Mouse (Mus musculus): Measurements from ENCODE around the gene Fth1.

Gene Fth1

DNA sequence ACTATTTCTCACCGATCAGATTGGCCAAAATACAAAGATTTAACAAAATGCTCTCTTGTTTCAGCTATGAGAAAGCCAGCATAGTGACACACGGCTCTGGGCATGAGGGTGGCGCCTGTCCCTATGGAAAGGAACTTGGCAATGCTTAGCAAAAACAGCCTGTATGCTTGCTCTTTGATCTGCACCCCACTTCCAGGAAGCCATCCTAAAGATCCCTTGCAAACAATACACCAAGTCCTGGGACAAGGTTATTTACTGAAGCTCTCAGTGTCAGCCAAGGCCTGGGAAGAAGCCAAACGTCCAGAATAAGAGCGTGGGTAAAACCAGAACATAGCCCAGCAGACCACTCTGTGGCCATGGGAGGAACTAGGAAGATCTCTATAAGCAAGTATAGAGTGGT, 19.6 kb upstream of the Fth1 start:
- DNase-seq (ENCODE audit: low spot score in 2 of 2): no peak

DNA sequence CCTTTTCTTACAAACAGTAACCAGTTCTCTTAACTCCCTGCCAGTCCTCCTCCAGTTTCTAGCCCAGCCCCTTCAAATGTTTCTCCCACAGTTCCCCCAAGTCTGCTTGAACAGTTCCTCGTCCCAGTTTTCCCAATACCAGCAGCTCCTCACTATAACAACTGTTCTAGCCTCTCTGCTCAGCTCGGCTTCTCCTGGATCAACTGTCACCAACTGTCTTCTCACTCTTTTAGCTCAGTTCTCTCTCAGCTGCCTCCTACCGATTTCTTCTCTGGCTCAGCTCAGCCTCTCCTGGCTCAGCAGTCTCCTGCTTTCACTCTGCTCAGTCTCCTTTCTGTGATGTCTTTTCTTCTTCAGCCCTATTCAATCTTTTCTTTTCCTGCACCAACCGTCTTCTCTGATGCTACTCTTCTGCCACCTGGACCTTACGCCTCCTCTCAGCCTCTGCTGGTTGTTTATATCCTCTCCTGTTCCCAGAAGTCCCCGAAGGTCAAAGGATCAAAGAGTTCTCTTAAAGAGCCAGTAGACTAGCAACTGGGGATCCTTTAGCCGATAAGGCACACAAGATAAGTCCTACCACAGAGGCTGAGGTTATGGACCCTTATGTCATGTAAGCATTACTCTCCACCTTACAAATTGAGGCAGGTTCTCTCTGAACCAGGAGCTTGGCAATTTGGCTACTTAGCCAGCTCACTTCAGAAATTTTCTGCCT, 16.0 kb upstream of the Fth1 start:
- no peak for DNase-seq (ENCODE audit: low spot score in 2 of 2)

DNA sequence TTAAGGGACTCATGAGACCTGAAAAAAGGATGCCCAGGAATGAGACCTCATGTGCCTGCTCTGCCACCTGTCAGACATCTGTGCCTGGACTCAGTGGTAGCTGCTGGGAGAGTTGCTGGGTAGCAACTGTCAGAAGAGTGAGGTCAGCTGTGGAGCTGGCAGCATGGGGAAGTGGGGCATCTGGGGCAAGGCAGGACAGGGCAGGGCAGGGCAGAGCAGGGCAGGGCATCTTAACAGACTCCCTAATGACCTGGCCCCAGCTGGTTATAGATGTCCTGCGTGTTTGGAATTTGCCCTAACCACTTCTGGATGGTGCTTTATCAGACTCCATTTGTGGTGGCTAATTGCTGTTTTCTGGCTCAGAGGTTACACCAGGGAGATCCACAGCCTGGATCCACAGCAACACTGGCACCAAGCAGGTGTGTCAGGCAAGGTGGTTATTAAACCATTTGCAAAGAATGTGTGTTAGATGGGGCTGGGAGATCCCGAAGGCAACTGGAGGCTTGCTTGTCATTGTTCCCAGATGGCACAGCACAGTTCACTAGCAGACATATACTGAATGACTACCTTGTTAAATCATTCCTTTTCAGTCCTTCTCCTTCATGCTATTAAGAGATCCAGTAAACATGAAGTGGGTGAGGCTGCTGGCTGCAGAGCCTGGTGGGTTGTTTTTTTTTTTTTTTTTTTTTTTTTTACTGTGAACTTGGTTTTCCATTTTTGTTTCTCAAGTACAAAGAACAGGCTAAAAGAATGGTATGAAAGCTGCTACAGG, 14.1 kb upstream of the Fth1 start:
- DNase-seq (ENCODE audit: low spot score in 2 of 2): no peak

DNA sequence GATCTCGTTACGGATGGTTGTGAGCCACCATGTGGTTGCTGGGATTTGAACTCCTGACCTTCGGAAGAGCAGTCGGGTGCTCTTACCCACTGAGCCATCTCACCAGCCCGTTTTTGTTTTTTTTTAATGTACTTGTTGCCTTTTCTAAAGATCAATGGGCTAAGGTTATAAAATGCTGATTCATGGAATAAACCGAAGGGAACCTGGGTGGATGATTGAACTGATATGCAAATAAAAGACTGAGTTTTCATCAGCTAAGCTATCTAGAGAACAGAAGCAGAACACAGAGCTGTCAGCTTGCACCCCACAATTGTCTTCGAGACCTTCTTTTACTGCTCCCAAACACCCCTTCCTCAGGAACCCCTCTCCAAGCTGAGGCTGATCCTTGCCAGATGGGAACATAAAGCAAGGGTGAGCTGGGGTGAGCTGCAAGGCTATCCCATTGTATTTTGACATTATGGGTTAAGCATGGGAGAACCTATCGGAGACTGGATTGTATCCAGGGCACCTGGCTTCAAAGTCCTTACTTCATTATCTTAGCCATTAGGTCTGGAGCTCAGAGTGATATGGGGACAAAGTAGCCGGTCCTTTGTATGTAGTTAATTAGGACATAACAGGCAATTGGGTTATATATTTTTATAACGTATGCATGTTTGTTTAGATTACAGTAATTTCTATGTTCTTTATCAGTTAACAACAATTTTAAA, 12.2 kb upstream of the Fth1 start:
- no peak for DNase-seq (ENCODE audit: low spot score in 2 of 2)

DNA sequence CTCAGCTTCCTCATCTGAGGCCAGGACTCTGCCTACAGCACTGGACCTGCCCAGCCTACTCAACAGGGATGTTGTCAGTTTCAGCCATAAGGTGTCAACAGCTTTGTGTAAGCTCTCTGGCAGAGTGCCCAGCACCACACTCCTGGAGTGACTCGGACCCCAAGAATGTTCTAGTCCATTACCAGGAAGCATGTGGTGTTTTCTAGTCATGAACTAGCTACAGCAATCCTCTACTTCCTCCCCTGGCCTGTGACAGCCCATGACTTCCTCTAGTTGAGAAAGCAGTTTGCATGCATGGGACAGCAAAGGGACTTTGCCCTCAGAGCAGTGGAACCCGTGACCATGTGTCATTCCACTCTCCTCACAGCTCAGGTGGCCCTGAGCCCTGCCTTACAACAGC, 5.5 kb upstream of the Fth1 start:
- peak; percentile 74 to 77 for DNase-seq (ENCODE audit: low spot score in 2 of 2)

DNA sequence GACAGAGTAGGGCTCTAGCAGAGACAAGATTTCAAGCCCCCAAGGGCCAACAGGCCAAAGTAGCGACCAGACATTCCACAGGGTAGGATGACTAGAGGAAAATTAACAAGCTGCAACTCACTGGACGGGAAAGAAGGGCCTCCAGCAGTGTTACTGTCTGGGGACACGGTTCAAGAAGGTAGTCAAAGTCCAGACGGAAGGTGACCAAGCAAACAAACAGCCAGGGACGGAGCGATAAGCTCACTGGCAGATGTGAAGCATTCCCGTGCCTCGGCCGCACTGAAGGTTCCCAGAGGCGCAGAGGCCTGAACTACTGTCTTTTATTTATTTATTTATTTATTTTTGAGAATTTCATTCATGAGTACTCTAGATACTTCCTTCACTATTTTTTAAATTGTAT, 3.3 kb upstream of the Fth1 start:
- no peak for DNase-seq (ENCODE audit: low spot score in 2 of 2)

DNA sequence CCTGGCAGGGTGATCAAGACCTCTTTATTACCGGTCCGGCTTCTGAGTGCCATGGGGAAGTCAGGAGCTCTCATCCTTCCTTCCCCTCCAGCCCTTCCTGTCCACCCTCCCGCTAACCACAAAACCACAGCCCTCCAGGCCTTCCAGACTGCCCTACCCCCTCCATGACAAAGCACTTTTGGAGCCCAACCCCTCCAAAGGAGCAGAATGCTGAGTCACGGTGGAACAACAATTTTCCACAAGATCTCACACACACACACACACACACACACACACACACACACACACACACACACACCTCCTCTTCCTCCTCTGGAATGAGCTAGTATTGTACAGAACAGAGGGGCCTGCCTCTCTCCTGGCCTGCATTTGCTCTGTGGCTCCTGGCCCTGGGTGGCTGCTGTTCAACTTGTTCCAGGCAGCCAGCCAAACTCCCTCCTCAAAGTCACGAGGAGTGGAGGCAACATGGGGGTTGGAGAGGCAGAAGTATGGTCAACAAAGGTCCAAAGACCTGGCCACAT, 1.9 kb upstream of the Fth1 start:
- DNase-seq (ENCODE audit: low spot score in 2 of 2): peak; percentile 47 to 77

DNA sequence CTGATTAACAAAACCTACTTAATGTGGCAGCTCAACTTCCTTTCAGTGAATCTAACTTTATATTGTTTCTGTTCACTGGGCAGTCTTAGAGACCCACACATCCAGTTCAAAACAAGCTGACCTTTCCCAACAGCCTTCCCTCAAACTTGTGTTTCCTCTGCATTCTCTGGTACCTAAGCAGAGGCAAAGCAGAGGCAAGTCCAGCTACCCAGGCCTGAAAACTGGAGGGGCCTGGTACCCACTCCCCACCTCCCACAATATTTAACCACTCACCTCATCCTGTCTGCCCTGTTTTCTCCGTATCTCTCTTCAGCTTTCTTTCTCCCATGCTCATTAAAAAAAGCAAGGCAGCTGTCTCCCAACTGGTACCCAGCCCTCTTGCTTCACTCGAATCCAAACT, 1.2 kb upstream of the Fth1 start:
- DNase-seq (ENCODE audit: low spot score in 2 of 2): no peak

DNA sequence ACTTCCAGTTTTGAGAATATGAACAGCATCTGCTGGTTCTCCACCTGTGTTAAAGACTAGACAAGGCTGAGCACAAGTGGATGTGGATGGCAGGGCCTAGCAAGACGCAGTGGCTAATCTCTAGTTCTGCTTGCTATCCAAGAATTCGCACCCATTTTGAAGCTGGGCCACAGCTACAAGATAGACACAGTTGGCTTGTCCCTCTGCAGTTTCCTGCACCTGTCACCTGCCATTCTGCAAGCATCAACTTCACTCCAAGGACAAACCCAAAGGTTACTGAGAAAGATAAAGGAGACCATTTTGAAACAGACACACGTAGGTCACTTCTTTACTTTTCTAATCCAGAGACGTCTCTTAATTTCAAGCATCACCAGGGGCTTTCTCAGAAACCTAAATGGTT, 1.2 kb downstream of the Fth1 start:
- no peak for DNase-seq (ENCODE audit: low spot score in 2 of 2)

DNA sequence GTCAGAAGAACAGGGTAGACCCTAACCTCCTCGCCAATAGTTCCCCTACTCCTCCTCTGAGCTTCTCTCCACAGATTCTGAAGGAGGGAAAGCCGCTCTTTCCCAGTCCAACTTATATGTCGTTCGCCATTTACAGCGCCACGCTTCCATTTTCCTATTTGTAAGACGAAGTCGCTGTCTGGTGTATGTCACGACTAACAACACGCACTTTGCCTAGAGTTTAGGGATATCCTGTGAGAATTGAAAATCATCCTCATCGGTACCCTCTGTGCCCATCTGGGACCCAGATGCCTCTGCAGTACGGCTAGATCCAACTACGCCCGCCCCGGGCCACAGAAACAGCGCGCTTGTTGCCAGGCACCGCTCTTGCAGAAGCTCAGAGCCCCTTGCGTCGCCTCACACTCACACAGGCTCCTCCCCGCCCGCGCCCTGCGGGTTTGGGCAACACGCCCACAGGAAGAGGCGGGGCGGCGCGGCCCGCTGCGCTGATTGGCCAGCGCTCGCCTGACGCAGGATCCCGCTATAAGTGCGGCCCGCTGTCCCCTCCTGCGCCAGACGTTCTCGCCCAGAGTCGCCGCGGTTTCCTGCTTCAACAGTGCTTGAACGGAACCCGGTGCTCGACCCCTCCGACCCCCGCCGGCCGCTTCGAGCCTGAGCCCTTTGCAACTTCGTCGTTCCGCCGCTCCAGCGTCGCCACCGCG, 1.9 kb downstream of the Fth1 start:
- DNase-seq (ENCODE audit: low spot score in 2 of 2): peak; percentile 96 to 98

DNA sequence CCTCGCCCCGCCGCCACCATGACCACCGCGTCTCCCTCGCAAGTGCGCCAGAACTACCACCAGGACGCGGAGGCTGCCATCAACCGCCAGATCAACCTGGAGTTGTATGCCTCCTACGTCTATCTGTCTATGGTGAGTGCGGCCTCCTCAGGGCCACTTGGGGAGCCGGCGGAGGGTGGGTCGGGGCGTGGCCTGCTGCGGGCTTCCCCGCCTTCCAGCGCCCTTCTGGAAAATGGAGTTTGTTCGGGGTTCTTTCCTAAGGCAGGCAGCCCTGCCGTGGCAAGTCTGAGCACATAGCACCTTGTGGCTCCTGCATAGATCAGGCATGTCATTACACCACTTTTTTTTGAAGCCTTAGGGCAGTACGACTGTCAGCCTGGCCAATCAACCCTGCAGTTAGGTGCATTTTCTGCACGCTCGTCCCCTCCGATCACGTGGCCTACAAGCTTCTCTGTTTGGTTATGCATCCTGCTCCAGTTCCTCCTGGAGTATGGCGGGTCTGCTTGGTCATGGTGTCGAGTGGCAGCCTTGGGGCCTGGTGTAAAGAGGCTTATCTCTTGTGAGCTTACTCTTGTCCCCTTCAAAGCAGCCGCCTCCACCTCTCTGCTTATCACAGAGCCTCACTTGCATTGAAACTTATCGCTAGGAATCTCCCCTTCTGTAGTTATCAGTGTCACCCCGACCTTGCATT, 2.6 kb downstream of the Fth1 start:
- DNase-seq (ENCODE audit: low spot score in 2 of 2): peak; percentile 78 to 81

DNA sequence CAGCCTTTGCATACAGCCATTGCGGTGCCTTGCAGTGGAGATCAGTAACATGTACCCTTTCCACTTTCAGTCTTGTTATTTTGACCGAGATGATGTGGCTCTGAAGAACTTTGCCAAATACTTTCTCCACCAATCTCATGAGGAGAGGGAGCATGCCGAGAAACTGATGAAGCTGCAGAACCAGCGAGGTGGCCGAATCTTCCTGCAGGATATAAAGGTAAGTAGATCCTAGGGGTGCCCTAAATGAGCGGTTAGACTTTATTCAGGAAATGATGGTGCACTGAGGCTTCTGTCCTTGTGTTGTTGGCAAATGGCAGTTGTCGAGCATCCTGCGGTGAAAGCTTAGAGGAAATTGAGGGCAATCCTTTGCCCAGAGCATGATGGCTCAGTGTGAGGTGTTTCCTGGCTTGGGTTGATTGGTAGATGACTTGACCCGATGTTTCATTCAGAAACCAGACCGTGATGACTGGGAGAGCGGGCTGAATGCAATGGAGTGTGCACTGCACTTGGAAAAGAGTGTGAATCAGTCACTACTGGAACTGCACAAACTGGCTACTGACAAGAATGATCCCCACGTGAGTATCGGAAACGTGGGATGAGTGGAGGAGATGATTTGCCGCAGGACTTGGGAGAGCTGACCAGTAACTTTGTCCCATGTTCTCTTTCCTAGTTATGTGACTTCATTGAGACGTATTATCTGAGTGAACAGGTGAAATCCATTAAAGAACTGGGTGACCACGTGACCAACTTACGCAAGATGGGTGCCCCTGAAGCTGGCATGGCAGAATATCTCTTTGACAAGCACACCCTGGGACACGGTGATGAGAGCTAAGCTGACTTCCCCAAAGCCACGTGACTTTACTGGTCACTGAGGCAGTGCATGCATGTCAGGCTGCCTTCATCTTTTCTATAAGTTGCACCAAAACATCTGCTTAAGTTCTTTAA, 4.0 kb downstream of the Fth1 start:
- no peak for DNase-seq (ENCODE audit: low spot score in 2 of 2)

DNA sequence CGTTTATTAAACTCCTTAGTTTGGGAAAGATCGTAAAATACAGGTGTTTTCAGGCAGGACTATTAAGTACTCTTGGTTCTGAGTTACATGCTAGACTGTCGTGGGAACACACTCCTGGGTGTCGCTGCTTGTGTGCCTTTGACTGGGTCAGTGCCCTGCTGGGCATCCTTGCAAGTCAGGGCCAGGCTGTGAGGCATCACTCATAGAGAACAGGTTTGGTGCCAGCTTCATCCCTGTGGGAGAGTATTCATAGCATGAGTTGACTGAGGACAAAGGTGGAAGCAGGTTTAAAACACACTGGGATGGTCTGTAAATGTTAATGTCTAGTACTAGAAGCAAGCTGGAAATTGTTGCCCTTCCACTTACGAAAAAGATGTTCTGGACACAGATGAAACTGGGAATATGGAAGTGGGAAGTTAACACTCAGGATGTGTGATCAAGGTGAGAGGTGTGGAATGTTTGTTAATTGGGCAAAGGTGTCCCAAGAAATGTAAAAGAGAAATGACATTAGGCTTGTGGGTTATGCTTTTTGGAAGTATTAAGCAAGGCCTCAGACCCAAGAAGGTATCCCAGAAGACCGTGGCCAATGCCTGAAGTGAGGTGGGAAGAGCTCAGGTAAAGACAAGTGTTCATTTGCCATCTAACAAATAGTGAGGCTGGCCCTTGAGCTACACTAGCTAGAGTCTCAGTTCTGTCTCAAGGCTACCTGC, 4.9 kb downstream of the Fth1 start:
- no peak for DNase-seq (ENCODE audit: low spot score in 2 of 2)

DNA sequence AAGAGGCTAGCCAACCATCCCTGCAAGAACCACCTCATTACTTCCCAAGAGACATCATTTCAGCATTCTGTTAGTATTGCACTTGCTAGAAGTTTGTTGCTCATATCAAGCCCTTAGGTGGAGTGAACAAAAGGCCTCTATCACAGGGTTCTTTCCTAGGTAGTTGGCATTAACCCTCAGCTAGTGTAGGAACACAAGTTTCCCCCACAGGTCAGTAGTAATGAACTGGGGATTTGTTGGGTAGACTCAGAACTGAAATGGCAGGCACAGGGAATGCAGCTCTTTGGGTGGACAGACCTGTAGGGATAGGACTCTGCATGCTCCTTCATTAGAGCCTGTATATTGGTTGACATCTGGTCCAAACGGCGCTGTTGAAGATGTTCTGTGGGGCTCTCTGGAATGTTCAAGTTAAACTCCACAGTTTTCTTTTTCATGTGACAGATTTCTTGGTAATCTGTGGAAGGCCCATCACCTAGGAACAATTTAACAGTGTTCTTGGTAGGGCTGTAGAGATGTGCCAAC, 5.6 kb downstream of the Fth1 start:
- no peak for DNase-seq (ENCODE audit: low spot score in 2 of 2)

DNA sequence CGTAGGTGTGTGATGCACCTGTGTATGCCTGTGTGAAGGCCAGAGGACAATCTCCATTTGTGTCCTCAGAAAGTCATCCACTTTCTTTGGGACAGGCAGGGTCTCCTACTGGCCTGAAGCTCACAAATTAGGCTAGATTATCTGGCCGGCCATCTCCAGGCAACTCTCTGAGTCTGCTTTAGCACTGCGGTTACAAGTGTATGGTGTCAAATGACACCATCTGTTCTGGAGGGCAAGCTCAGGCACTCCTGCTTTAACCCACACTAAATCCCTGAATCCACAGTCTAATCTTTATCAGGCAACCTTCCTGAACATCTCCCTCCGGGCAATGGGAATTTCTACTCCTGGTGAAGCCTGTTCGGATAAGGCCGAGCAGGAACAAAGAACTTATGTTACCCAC, 6.8 kb downstream of the Fth1 start:
- no peak for DNase-seq (ENCODE audit: low spot score in 2 of 2)

DNA sequence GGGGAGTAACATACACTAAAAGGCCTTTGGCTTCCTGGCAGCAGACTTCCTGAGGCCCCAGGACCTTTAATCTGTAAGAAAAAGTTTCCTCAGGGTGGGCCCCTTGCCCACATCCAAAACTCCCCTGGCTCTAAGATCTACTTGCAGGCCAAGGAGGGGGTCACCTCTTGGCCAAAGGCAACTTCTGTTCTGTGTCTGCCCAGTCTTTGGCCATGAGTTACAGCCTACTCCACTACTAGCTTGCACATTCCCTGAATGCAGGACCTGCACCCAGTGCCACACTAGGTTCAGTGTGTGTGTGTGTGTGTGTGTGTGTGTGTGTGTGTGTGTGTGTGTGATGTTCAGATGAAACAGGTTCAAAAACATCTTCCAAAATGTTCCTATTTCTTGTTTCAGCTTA, 7.2 kb downstream of the Fth1 start:
- no peak for DNase-seq (ENCODE audit: low spot score in 2 of 2)

DNA sequence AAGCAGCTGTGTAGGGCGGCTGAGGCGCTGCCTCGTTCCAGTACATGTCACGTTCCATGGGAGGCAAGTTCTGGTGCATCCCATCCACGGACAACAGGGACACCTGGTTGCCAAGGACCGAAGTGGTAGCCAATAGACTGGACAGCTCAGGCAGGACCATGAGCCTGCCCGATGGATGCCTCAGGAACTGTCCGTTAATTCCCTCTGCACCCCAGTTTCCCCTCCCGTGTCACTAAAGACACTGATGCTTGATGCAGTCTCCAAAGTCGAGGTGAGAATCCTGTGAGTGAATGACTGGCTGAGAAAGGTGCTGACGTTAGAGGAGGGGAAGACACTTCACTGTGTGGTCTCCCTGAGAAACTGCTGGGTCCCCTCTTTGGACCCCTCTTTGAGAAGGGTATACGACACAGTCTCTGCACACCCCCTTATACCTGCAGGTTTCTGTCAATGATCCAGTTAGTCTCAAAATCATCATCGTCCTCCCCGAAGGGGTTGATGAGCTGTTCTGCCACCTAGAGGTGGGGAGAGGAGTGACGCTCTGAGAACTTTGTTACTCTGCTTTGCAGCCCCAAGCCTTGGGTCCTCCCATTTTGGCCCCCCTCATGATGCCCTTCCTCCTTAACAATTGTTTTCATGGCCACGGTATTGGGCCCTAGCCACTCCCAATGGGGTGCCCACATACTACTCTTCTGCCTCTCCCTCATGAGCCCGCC, 8.9 kb downstream of the Fth1 start:
- DNase-seq (ENCODE audit: low spot score in 2 of 2): peak; percentile 31 to 51

DNA sequence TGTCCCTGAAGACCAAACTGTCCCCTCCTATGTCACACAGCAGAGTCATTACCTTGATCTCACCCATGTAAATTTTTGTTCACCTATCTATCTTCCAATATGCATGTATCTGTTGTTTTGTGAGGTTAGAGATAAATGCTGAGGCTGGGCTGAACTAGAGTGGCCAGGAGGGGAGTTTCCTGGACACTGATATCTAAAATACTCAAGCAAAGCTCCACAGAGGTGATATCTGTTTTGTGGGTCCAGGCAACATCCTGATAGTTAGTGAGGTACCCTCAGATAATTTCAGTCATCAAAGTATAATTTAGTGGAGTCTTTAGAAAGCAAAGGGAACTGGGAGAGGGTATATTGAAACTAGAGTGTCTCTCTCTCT, 9.5 kb downstream of the Fth1 start:
- no peak for DNase-seq (ENCODE audit: low spot score in 2 of 2)

DNA sequence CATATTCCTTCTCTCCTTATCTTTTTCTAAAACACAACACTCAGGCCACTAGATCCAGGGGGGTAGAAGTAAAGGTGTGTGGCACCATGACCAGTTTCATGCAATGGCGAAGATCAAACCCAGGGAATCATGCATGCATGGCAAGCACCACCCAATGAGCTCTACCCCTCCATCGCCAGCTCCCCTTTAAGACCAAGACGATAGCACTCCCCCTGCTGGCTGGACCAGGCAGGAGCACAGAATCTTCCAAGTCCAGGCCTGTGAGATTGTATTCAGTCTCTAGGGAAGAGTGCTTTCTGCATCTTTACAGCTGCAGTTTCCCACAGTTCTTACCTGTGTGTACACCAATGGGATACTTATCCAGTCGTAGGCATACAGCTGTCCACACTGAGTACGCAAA, 10.9 kb downstream of the Fth1 start:
- DNase-seq (ENCODE audit: low spot score in 2 of 2): peak; percentile 74 to 82

Measured in spleen, postnatal 36 days (tissue).